Mouse (Mus musculus): ENCODE measurements around the gene Elmo3. TPM values are rescaled to one million over a fixed set of nuclear protein-coding genes. Genes with fewer than 3 reads are reported as not detected.

Elmo3 gene
- polyA plus RNA-seq, 1 experiment from 2014 or later = 2.6 TPM

DNA sequence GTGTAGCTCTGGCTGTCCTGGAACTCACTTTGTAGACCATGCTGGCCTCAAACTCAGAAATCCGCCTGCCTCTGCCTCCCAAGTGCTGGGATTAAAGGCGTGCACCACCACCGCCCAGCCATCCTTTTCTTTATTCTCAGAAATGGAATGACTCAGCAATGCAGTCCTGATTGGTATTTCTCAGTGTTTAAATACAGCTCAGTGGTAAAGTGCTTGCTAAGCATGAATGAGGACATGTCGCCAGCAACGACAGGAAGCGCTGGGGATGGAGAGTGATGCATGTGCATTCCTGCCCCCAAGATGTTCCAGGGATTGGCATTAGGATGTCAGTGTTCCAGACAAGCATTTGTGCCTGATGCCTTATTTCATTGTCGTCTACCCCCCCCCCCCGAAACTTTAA, 2.0 kb upstream of the Elmo3 start:
- DNase-seq (ENCODE audit: low spot score) (no peak), ATAC-seq (ENCODE audit: low FRiP score) (no peak)
- no peak overlapping the region for H3K9ac ChIP-seq (ENCODE audit: low read depth, low read length)
- no peak overlapping the region for H3K4me2 ChIP-seq (replicated peaks; ENCODE audit: low read depth, low read length)
- WGBS = 88% methylated on average over 8 of the region's 8 CpGs
- H3K36me3 ChIP-seq (ENCODE audit: control insufficient read depth, insufficient read depth, low read length) = peaks cover 19% of the 10 kb centered on the region
- no peaks in the 10 kb centered on the region for H3K9me3 ChIP-seq (ENCODE audit: control insufficient read depth, low read length)
- H3K27ac ChIP-seq (ENCODE audit: low read depth, low read length) = no peak overlapping the region
- H3K4me1 ChIP-seq (replicated peaks; ENCODE audit: control insufficient read depth, insufficient read depth, low read length) = peaks cover 6% of the 10 kb centered on the region; the same call in 1 of the 2 replicates
- no peaks in the 10 kb centered on the region for H3K27me3 ChIP-seq (ENCODE audit: control insufficient read depth, insufficient read depth, low read length)
- no peak overlapping the region for H3K4me3 ChIP-seq (ENCODE audit: low read depth, low read length)

DNA sequence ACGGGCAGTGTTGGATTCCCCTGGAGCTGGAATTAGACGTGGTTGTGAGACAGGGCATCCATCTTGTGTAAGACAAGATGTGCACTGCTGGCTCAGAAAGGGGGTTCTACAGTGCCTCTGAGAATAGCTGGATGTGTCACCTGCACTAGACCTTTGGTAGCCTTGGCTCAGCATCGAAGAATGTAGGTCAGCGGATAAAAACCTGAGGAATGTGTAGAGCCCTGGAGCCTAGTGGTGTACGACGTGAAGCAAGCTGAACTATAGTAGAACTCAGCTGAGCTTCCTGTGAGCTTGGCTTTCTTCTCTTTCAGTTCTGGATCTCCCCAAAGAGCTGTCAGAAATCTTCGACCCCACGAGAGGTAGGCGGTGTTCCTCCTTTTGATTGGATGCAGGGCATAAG, 1.5 kb upstream of the Elmo3 start:
- no peak overlapping the region for H3K9ac ChIP-seq (ENCODE audit: low read depth, low read length)
- ATAC-seq (ENCODE audit: low FRiP score) (no peak), DNase-seq (ENCODE audit: low spot score) (no peak)
- H3K9me3 ChIP-seq (ENCODE audit: control insufficient read depth, low read length) = no peaks in the 10 kb centered on the region
- H3K4me3 ChIP-seq (ENCODE audit: low read depth, low read length) = no peak overlapping the region
- 84% methylated on average over 9 of the region's 9 CpGs for WGBS
- H3K36me3 ChIP-seq (ENCODE audit: control insufficient read depth, insufficient read depth, low read length) = peaks cover 19% of the 10 kb centered on the region
- H3K27ac ChIP-seq (ENCODE audit: low read depth, low read length) = no peak overlapping the region
- H3K27me3 ChIP-seq (ENCODE audit: control insufficient read depth, insufficient read depth, low read length) = no peaks in the 10 kb centered on the region
- peaks cover 2% of the 10 kb centered on the region; the same call in 1 of the 2 replicates for H3K4me1 ChIP-seq (replicated peaks; ENCODE audit: control insufficient read depth, insufficient read depth, low read length)
- no peak overlapping the region for H3K4me2 ChIP-seq (replicated peaks; ENCODE audit: low read depth, low read length)

DNA sequence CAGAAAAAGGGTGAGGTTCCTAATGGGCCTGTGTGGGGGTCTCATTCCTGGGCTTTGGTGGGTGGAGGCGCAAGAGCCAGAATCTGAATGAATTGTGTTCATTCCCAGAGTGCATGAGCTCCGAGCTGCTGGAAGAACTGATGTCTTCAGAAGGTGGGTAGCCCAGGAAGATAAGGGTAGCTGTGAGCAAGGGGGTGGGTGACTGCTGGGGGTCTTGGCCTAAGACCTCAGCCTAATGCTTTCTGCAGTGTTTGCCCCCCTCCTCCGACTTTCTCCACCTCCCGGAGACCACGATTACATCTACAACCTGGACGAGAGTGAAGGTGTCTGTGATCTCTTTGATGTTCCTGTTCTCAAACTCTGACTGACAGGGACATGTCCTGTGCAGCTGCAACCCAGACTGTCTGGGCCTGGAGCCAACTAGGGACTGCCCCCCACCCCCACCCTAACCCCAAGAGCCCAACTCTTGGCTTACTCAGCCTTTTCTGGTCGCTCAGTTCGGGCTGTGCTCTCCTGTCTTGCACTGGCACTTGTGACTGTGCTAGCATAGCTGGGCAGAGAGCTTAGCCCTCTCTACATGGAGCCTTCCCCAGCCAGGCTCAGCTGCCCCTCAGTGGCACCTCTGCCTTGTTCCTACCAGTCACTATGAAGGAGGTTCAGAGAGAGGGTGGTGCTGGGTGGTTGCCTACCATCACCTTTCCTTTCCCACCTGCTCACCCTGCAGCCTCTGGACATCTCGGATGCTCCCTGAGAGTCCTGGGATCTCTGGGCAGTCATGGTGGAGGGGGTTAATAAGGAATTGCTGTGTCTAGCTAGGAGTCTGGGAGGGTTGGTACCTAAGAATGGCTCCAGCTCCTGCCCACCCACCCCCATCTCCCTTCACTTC, 833 bp upstream of the Elmo3 start:
- DNase-seq (ENCODE audit: low spot score) (no peak), ATAC-seq (ENCODE audit: low FRiP score) (no peak)
- H3K36me3 ChIP-seq (ENCODE audit: control insufficient read depth, insufficient read depth, low read length) = peaks cover 19% of the 10 kb centered on the region
- H3K27ac ChIP-seq (ENCODE audit: low read depth, low read length) = no peak overlapping the region
- H3K9me3 ChIP-seq (ENCODE audit: control insufficient read depth, low read length) = no peaks in the 10 kb centered on the region
- H3K4me1 ChIP-seq (replicated peaks; ENCODE audit: control insufficient read depth, insufficient read depth, low read length) = 0 out of 2 replicates have a peak, but pooled peaks cover 2% of the 10 kb centered on the region
- no peak overlapping the region for H3K4me3 ChIP-seq (ENCODE audit: low read depth, low read length)
- no peak overlapping the region for H3K4me2 ChIP-seq (replicated peaks; ENCODE audit: low read depth, low read length)
- no peak overlapping the region for H3K9ac ChIP-seq (ENCODE audit: low read depth, low read length)
- H3K27me3 ChIP-seq (ENCODE audit: control insufficient read depth, insufficient read depth, low read length) = no peaks in the 10 kb centered on the region
- WGBS = 89% methylated on average over 9 of the region's 9 CpGs

DNA sequence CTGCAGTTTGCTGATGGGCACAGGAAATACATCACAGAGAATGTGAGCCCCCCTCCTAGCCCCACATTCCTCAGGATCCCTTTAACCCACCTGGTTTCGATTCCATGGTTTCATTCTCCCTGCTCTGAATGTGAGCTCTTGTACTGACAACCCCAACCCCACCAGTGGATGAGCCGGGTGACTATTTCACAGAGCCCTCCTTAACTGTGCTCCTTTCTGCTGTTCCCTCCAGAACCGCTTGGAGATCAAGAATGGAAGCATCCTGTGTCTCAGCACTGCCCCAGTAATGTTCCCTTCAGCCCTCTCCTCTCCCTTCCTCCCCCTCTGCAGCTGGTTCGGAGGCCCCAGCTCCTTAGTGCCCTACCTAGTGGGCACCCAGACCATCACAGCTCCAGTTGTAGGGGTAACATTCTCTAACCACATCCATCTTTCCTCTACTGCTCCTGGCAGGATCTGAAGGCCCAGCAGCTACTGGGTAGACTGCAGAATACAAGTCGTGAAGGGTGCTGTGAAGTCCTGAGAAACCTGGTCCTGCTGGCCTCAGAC, 818 bp downstream of the Elmo3 start:
- 50% methylated on average over 5 of the region's 5 CpGs for WGBS
- no peak for DNase-seq (ENCODE audit: low spot score)
- ATAC-seq (ENCODE audit: low FRiP score) = peak; percentile 22; the same call in 1 of the 2 replicates
- no peaks in the 10 kb centered on the region for H3K9me3 ChIP-seq (ENCODE audit: control insufficient read depth, low read length)
- H3K4me3 ChIP-seq (ENCODE audit: low read depth, low read length) = no peak overlapping the region
- H3K27ac ChIP-seq (ENCODE audit: low read depth, low read length) = no peak overlapping the region
- H3K27me3 ChIP-seq (ENCODE audit: control insufficient read depth, insufficient read depth, low read length) = no peaks in the 10 kb centered on the region
- H3K4me1 ChIP-seq (replicated peaks; ENCODE audit: control insufficient read depth, insufficient read depth, low read length) = no peaks in the 10 kb centered on the region
- H3K4me2 ChIP-seq (replicated peaks; ENCODE audit: low read depth, low read length) = no peak overlapping the region
- H3K36me3 ChIP-seq (ENCODE audit: control insufficient read depth, insufficient read depth, low read length) = peaks cover 13% of the 10 kb centered on the region; the same call in 1 of the 2 replicates
- no peak overlapping the region for H3K9ac ChIP-seq (ENCODE audit: low read depth, low read length)

DNA sequence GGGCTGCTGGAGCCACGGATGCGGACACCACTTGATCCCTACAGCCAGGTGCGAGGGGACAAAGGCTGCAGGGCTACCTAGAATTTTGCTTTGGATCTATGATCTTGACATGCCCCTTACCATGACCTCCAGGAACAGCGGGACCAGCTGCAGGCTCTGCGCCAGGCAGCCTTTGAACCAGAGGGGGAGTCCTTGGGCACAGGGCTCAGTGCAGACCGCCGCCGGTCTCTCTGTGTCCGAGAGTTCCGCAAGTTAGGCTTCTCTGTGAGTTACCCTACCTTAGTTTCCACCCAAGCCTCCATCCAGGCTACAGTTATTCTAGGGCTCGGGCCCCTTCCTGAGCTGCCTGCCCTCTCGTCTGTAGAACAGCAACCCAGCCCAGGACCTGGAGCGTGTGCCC, 2.3 kb downstream of the Elmo3 start:
- H3K4me3 ChIP-seq (ENCODE audit: low read depth, low read length) = no peak overlapping the region
- 0 out of 2 replicates have a peak, but pooled peaks cover 6% of the 10 kb centered on the region for H3K36me3 ChIP-seq (ENCODE audit: control insufficient read depth, insufficient read depth, low read length)
- H3K4me1 ChIP-seq (replicated peaks; ENCODE audit: control insufficient read depth, insufficient read depth, low read length) = no peaks in the 10 kb centered on the region
- no peak overlapping the region for H3K9ac ChIP-seq (ENCODE audit: low read depth, low read length)
- ATAC-seq (ENCODE audit: low FRiP score) = no peak
- no peak for DNase-seq (ENCODE audit: low spot score)
- H3K27ac ChIP-seq (ENCODE audit: low read depth, low read length) = no peak overlapping the region
- no peaks in the 10 kb centered on the region for H3K27me3 ChIP-seq (ENCODE audit: control insufficient read depth, insufficient read depth, low read length)
- H3K9me3 ChIP-seq (ENCODE audit: control insufficient read depth, low read length) = no peaks in the 10 kb centered on the region
- 95% methylated on average over 13 of the region's 13 CpGs for WGBS
- H3K4me2 ChIP-seq (replicated peaks; ENCODE audit: low read depth, low read length) = no peak overlapping the region

DNA sequence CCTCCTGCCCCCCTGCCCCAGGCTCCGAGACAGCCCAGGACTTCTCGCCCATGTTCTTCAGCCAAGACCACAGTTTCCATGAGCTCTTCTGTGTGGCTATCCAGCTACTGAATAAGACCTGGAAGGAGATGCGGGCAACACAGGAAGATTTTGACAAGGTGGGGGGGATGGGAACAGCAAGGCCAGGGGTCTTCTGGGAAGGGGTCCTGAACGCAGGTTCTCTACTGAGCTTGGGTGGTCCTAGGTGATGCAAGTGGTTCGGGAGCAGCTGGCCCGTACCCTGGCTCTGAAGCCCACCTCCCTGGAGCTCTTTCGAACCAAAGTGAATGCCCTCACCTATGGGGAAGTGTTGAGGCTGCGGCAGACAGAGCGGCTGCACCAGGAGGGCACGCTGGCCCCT, 3.0 kb downstream of the Elmo3 start:
- DNase-seq (ENCODE audit: low spot score) = no peak
- no peak overlapping the region for H3K9ac ChIP-seq (ENCODE audit: low read depth, low read length)
- H3K27me3 ChIP-seq (ENCODE audit: control insufficient read depth, insufficient read depth, low read length) = no peaks in the 10 kb centered on the region
- no peak overlapping the region for H3K4me3 ChIP-seq (ENCODE audit: low read depth, low read length)
- no peak overlapping the region for H3K27ac ChIP-seq (ENCODE audit: low read depth, low read length)
- no peaks in the 10 kb centered on the region for H3K4me1 ChIP-seq (replicated peaks; ENCODE audit: control insufficient read depth, insufficient read depth, low read length)
- no peak for ATAC-seq (ENCODE audit: low FRiP score)
- WGBS = 93% methylated on average over 10 of the region's 10 CpGs
- no peak overlapping the region for H3K4me2 ChIP-seq (replicated peaks; ENCODE audit: low read depth, low read length)
- 0 out of 2 replicates have a peak, but pooled peaks cover 3% of the 10 kb centered on the region for H3K36me3 ChIP-seq (ENCODE audit: control insufficient read depth, insufficient read depth, low read length)
- H3K9me3 ChIP-seq (ENCODE audit: control insufficient read depth, low read length) = no peaks in the 10 kb centered on the region

DNA sequence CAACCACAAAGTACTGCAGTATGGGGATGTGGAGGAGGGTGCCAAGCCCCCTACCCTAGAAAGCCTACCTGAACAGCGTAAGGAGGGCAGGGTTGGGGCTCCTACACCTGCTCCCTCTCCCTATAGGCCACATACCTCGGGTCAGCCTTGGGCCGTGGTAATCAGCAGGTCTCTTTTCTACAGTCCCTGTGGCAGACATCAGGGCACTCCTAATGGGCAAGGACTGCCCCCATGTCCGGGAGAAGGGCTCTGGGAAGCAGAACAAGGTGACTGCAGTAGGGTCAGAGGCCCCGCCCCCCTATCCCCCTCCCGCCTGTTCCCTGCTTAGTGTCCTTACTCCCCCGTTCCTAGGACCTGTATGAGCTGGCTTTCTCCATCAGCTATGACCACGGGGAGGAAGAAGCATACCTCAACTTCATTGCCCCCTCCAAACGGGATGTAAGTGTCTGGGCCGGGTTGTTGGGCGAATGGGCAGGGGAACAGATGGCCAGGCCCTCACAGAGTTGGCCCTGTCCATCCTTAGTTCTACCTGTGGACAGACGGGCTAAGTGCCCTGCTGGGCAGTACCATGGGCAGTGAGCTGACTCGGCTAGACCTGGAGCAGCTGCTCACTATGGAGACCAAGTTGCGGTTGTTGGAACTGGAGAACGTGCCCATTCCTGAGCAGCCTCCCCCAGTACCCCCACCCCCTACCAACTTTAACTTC, 3.9 kb downstream of the Elmo3 start:
- DNase-seq (ENCODE audit: low spot score) (no peak), ATAC-seq (ENCODE audit: low FRiP score) (no peak)
- WGBS = 86% methylated on average over 15 of the region's 15 CpGs
- H3K27me3 ChIP-seq (ENCODE audit: control insufficient read depth, insufficient read depth, low read length) = no peaks in the 10 kb centered on the region
- no peak overlapping the region for H3K4me3 ChIP-seq (ENCODE audit: low read depth, low read length)
- H3K36me3 ChIP-seq (ENCODE audit: control insufficient read depth, insufficient read depth, low read length) = 0 out of 2 replicates have a peak, but pooled peaks cover 5% of the 10 kb centered on the region
- H3K27ac ChIP-seq (ENCODE audit: low read depth, low read length) = no peak overlapping the region
- H3K4me1 ChIP-seq (replicated peaks; ENCODE audit: control insufficient read depth, insufficient read depth, low read length) = no peaks in the 10 kb centered on the region
- H3K9ac ChIP-seq (ENCODE audit: low read depth, low read length) = no peak overlapping the region
- no peaks in the 10 kb centered on the region for H3K9me3 ChIP-seq (ENCODE audit: control insufficient read depth, low read length)
- no peak overlapping the region for H3K4me2 ChIP-seq (replicated peaks; ENCODE audit: low read depth, low read length)

DNA sequence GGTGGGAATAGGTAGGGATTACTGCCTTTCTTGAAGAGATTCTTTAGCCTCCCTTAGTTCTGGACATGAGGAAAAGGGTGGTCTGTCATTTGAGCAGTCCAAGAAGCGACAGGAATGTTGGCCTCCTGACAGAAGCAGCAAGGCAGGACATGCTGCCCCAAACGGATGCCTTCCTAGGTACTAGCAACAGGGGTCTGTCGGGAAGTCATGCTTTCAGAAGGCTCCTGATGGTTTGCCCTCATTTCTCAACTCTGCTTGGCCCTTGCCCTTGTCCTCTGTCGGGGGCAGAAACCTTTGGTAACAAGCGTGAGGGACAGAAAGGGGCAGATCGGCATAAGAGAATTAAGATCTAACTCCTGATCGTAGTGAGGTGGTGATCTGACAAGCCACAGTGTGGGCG, 4.7 kb downstream of the Elmo3 start:
- ATAC-seq (ENCODE audit: low FRiP score) (no peak), DNase-seq (ENCODE audit: low spot score) (no peak)
- H3K27ac ChIP-seq (ENCODE audit: low read depth, low read length) = no peak overlapping the region
- no peaks in the 10 kb centered on the region for H3K27me3 ChIP-seq (ENCODE audit: control insufficient read depth, insufficient read depth, low read length)
- 86% methylated on average over 8 of the region's 8 CpGs for WGBS
- no peak overlapping the region for H3K9ac ChIP-seq (ENCODE audit: low read depth, low read length)
- 0 out of 2 replicates have a peak, but pooled peaks cover 5% of the 10 kb centered on the region for H3K36me3 ChIP-seq (ENCODE audit: control insufficient read depth, insufficient read depth, low read length)
- no peaks in the 10 kb centered on the region for H3K9me3 ChIP-seq (ENCODE audit: control insufficient read depth, low read length)
- no peak overlapping the region for H3K4me2 ChIP-seq (replicated peaks; ENCODE audit: low read depth, low read length)
- H3K4me1 ChIP-seq (replicated peaks; ENCODE audit: control insufficient read depth, insufficient read depth, low read length) = no peaks in the 10 kb centered on the region
- H3K4me3 ChIP-seq (ENCODE audit: low read depth, low read length) = no peak overlapping the region
